9 mouse cellular contexts compared by ENCODE assay signal in the genomic region with DNA sequence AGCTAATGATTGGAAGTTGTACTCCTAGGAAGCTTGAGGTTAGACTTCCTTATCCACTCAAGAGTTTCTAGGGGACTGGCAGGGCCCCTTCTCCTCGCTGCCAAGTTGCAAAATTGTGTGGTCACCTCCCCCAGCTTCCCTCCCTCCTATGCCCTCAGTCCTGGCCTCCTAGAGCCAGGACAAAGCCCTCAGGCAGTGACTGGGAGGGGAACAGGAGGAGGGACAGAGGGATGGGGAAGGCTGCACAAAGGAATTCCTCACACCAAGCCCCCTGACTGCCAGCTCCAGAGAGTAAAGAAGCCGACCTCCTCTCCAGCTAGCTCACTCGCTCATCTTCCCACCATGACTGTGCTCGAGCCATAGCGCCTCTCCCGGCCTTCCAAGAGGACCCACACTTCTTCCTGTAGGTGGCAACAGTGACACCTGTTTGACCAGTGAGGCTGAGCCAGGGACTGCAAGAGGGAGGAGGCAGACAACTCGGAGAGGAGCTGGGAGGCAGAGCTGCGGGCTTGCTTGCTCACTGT. TPM values are rescaled to one million over a fixed set of nuclear protein-coding genes. Genes with fewer than 3 reads are reported as not detected.
DNase-seq lines count a peak whose midpoint lies in the region; ATAC-seq and TF ChIP-seq lines count a peak whose summit lies in the region.
"Had no signal": no experiment of that assay in that cellular context is flagged by ENCODE, and none has a peak within 500 bp of the region (broad histone marks: within the 10 kb centered on the region; RNA-seq: fewer than 3 reads in every experiment).

A gene (plus strand): TSS at position 209 of the 524 bp plus-strand sequence.

- no peak for ATAC-seq in CD4-positive, CD25-positive, alpha-beta regulatory T cell, adult 4 months
- ATAC-seq in erythroid progenitor cell, adult 5-6 weeks (replicated peaks; ENCODE audit: low FRiP score, poor library complexity, severe bottlenecking): peak; percentile 49; the same call in 1 of the 2 replicates
- peak; percentile 82 for ATAC-seq in hindbrain, embryonic 11.5 days (ENCODE audit: low FRiP score)
- peak; percentile 40 for ATAC-seq in megakaryocyte, adult 5-6 weeks (ENCODE audit: poor library complexity, severe bottlenecking)

- 0 out of 2 replicates have a peak within 1 kb of the TSS, but pooled peaks have one; percentile 6 for H3K4me3 ChIP-seq in bone marrow macrophage, adult 2 months (ENCODE audit: insufficient read depth, low read length)
- H3K4me3 ChIP-seq in hindbrain, embryonic 11.5 days (ENCODE audit: low read depth, low read length): peak within 1 kb of the TSS; percentile 27
- H3K4me3 ChIP-seq in small intestine, adult 2 months (ENCODE audit: low read depth, low read length): peak within 1 kb of the TSS; percentile 67

- TF ChIP-seq POLR2A in bone marrow macrophage, adult 2 months (IDR thresholded peaks at IDR 0.05; ENCODE audit: borderline replicate concordance, low read depth, low read length): no peak
- TF ChIP-seq POLR2A in small intestine, adult 2 months (IDR thresholded peaks at IDR 0.05; ENCODE audit: low read depth, low read length): no peak; the same call in 1 of the 2 replicates

- H3K27me3 ChIP-seq in hindbrain, embryonic 11.5 days (ENCODE audit: control insufficient read depth, insufficient read depth, low read length): no peaks in the 10 kb centered on the region; the same call in 1 of the 2 replicates
- H3K27me3 ChIP-seq in small intestine, adult 2 months (ENCODE audit: control insufficient read depth, insufficient read depth, low read length): no peaks in the 10 kb centered on the region

- H3K36me3 ChIP-seq in hindbrain, embryonic 11.5 days (ENCODE audit: control insufficient read depth, insufficient read depth, low read length): no peaks in the 10 kb centered on the region
- peaks cover 6% of the 10 kb centered on the region for H3K36me3 ChIP-seq in small intestine, adult 2 months (ENCODE audit: control insufficient read depth, insufficient read depth, low read length)

- H3K27ac ChIP-seq in bone marrow macrophage, adult 2 months (ENCODE audit: insufficient read depth, low read depth, low read length): no peak within 1 kb of the TSS
- H3K27ac ChIP-seq in hindbrain, embryonic 11.5 days (ENCODE audit: low read depth, low read length): peak within 1 kb of the TSS; percentile 65
- H3K27ac ChIP-seq in small intestine, adult 2 months (ENCODE audit: insufficient read depth, low read depth, low read length): peak within 1 kb of the TSS; percentile 75

- peak within 1 kb of the TSS; percentile 40 for H3K9ac ChIP-seq in hindbrain, embryonic 11.5 days (ENCODE audit: low read depth, low read length)

- DNase-seq in CD4-positive, CD25-positive, alpha-beta regulatory T cell, adult 2 months (ENCODE audit: low read depth, low spot score): peak; percentile 2
- DNase-seq in hindbrain, embryonic 11.5 days (ENCODE audit: low spot score): peak; percentile 49
- DNase-seq in layer of hippocampus, postnatal 14 days (ENCODE audit: low spot score in 2 of 2): peak; percentile 5 to 7

- no peak for TF ChIP-seq CTCF in bone marrow macrophage, adult 2 months (IDR thresholded peaks at IDR 0.05; ENCODE audit: low read depth, low read length)
- TF ChIP-seq CTCF in small intestine, adult 2 months (IDR thresholded peaks at IDR 0.05; ENCODE audit: extremely low read depth, insufficient read length, insufficient replicate concordance, low read depth, low read length): peak; percentile 42; the same call in 1 of the 2 replicates

- no peaks in the 10 kb centered on the region for H3K9me3 ChIP-seq in hindbrain, embryonic 11.5 days (ENCODE audit: control insufficient read depth, low read length)

- H3K4me2 ChIP-seq in hindbrain, embryonic 11.5 days (replicated peaks; ENCODE audit: low read depth, low read length): peak within 1 kb of the TSS; percentile 46

- peaks cover 11% of the 10 kb centered on the region for H3K4me1 ChIP-seq in bone marrow macrophage, adult 2 months (ENCODE audit: control insufficient read depth, insufficient read depth, low read length)
- no peaks in the 10 kb centered on the region; the same call in 1 of the 2 replicates for H3K4me1 ChIP-seq in hindbrain, embryonic 11.5 days (replicated peaks; ENCODE audit: control insufficient read depth, insufficient read depth, low read length)
- peaks cover 6% of the 10 kb centered on the region for H3K4me1 ChIP-seq in small intestine, adult 2 months (ENCODE audit: control insufficient read depth, insufficient read depth, insufficient read length, low read length)

- WGBS in hindbrain, embryonic 11.5 days: 12% methylated on average over 8 of the region's 8 CpGs
- 14% methylated on average over 8 of the region's 8 CpGs for WGBS in small intestine, adult 2 months

RNA-seq across cellular contexts. Expression of the gene that starts here (rescaled TPM):
- polyA plus RNA-seq in CD4-positive, CD25-positive, alpha-beta regulatory T cell, adult 4 months (2017; shearing (Covaris generic)): not detected
- not detected in 2 replicates for polyA plus RNA-seq in bone marrow macrophage, adult 2 months (2012; ENCODE audit: insufficient read depth, insufficient read length, missing spikeins)
- total RNA-seq in erythroid progenitor cell, adult 5-6 weeks (2015; ENCODE audit: low replicate concordance): 1.3 and 9.7 TPM in 2 replicates
- 6.9 and 18.0 TPM in 2 replicates for total RNA-seq in erythroid progenitor cell, adult 5-6 weeks (2017; ENCODE audit: low replicate concordance)
- 12.8 and 15.6 TPM in 2 replicates for polyA plus RNA-seq in hindbrain, embryonic 11.5 days (2014; fragmentation: Nextera tagmentation; extraction: Ambion mirVana)
- 10 to 100 TPM; 13.1 to 19.1 TPM for total RNA-seq in layer of hippocampus, postnatal 14 days (2021)
- 1.2 and 4.7 TPM in 2 replicates for total RNA-seq in megakaryocyte, adult 5-6 weeks (2015)
- 0.73 and 2.7 TPM in 2 replicates for total RNA-seq in megakaryocyte, adult 5-6 weeks (2017)
- 21.2 and 61.2 TPM in 2 replicates for polyA plus RNA-seq in small intestine, adult 2 months (2012; rRNA removed)
- total RNA-seq: heart, postnatal 36 days had no signal

Comparison
In these comparisons a context has a peak if more than half of its experiments do, and no peak if none do; other contexts are left out.
1. RNA of the gene that starts here (polyA plus RNA-seq): 21.2 to 61.2 TPM in small intestine, adult 2 months and 12.8 to 15.6 TPM in hindbrain, embryonic 11.5 days; not detected in bone marrow macrophage, adult 2 months and not detected in CD4-positive, CD25-positive, alpha-beta regulatory T cell, adult 4 months; every median in the first group is over 10 times any median in the second.
2. H3K4me3 ChIP-seq: peak in every context shown above with its lines; median percentile 67 in small intestine, adult 2 months; 27 in hindbrain, embryonic 11.5 days; 6 in bone marrow macrophage, adult 2 months.
3. Peak in every context shown above with its lines, with median percentiles within 50 percentile points of each other: DNase-seq.